Mouse (Mus musculus) ES-E14 (cell line): ENCODE data around the gene Dhdh. TPM values are rescaled to one million over a fixed set of nuclear protein-coding genes. Genes with fewer than 3 reads are reported as not detected.

Source experiments
- DNase-seq: peaks from one replicate; pipeline ENCODE4 v3.0.0-alpha.2; 2013; ENCODE audit warnings: low read depth, low spot score
- H3K27ac ChIP-seq: 2 replicates; pipeline ENCODE4 v1.5.1; 2012; ENCODE audit warnings: low read depth, mild to moderate bottlenecking, low read length, moderate library complexity, mixed read lengths; ENCODE audit not compliant: poor library complexity, insufficient read depth, severe bottlenecking
- H3K36me3 ChIP-seq: 2 replicates; pipeline ENCODE4 v1.6.1; 2012; ENCODE audit warnings: mild to moderate bottlenecking, low read length, moderate library complexity, mixed read lengths; ENCODE audit not compliant: control insufficient read depth, poor library complexity, insufficient read depth, severe bottlenecking
- H3K4me1 ChIP-seq, 2 experiments: fragments of 150-350 bp in 1 of 2; sonication (generic) in 1 of 2; 2 replicates each; pipeline ENCODE4 v1.6.1; 2012; ENCODE audit warnings: low read length in 2 of 2, mild to moderate bottlenecking in 1 of 2, mixed read lengths in 1 of 2; ENCODE audit not compliant: control insufficient read depth in 2 of 2, insufficient read depth in 2 of 2, poor library complexity in 1 of 2
- H3K4me3 ChIP-seq, 2 experiments: fragments of 150-350 bp in 1 of 2; sonication (generic) in 1 of 2; 2 replicates each; pipeline ENCODE4 v1.5.1; 2012; ENCODE audit warnings: low read length in 2 of 2, low read depth in 1 of 2, mild to moderate bottlenecking in 1 of 2, mixed read lengths in 1 of 2; ENCODE audit not compliant: insufficient read depth in 1 of 2, poor library complexity in 1 of 2, severe bottlenecking in 1 of 2
- H3K9ac ChIP-seq: 2 replicates; pipeline ENCODE4 v1.6.1; 2012; ENCODE audit warnings: low read depth, mild to moderate bottlenecking, low read length, mixed read lengths; ENCODE audit not compliant: poor library complexity, insufficient read depth, severe bottlenecking
- H3K9me3 ChIP-seq: fragments of 150-350 bp; sonication (generic); 2 replicates; pipeline ENCODE4 v1.6.1; 2012; ENCODE audit warnings: low read depth, mild to moderate bottlenecking, low read length; ENCODE audit not compliant: control insufficient read depth, insufficient read depth
- CHD2 ChIP-seq: IDR thresholded peaks from 2 replicates; pipeline ENCODE4 v1.6.1; 2014; ENCODE audit warnings: mild to moderate bottlenecking, low read depth, low read length, inconsistent platforms
- HCFC1 ChIP-seq: IDR thresholded peaks from 2 replicates; pipeline ENCODE4 v1.6.1; 2012; ENCODE audit warnings: low read length, inconsistent platforms, borderline replicate concordance; ENCODE audit not compliant: insufficient read depth
- MAFK ChIP-seq: IDR thresholded peaks from 2 replicates; pipeline ENCODE4 v1.6.1; 2014; ENCODE audit warnings: mild to moderate bottlenecking, low read depth, low read length, inconsistent platforms; ENCODE audit not compliant: insufficient read depth
- ZC3H11A ChIP-seq: IDR thresholded peaks from 2 replicates; pipeline ENCODE4 v1.6.1; 2012; ENCODE audit warnings: low read depth, mild to moderate bottlenecking, inconsistent platforms, low read length, borderline replicate concordance
- ZNF384 ChIP-seq: IDR thresholded peaks from 2 replicates; pipeline ENCODE4 v1.6.1; 2012; ENCODE audit warnings: low read depth, low read length, inconsistent platforms
- in situ Hi-C, 2 experiments: fragments of 600-800 bp; cut with MboI; formaldehyde crosslinking; loops; one replicate each; pipeline ENCODE4 v1.15.1; 2025; ENCODE audit warnings: low sequenced_read_pairs in 2 of 2, inconsistent platforms in 1 of 2; ENCODE audit not compliant: unreplicated experiment in 2 of 2
- total RNA-seq: library from RNA; depleted of rRNA; stranded (reverse); fragments of 300-350 nt; gene quantifications from 2 replicates; pipeline ENCODE4 v1.2.3, GENCODE M21; 2012

Dhdh gene
- total RNA-seq, 1 experiment, result 3.6 TPM

GRCm38 (mm10) chr7:45458748-45459563, 29.6 kb downstream of the Dhdh start:
- no peaks in the 10 kb centered on the region for H3K9me3 ChIP-seq
- H3K9ac ChIP-seq, result peak overlapping the region; percentile 79
- peaks cover 0 to 16% of the 10 kb centered on the region in 2 experiments; a peak in 1 of 4 replicates for H3K4me1 ChIP-seq
- peak overlapping the region; percentile 57 for H3K27ac ChIP-seq
- TF ChIP-seq ZNF384, result no peak
- no peak for TF ChIP-seq ZC3H11A
- TF ChIP-seq CHD2, result no peak
- TF ChIP-seq HCFC1, result no peak; the same call in 1 of the 2 replicates
- H3K4me3 ChIP-seq, result peak overlapping the region; percentile 75 to 93
- DNase-seq, result no peak
- peaks cover 47% of the 10 kb centered on the region for H3K36me3 ChIP-seq
- in situ Hi-C loops, result no loop called here

GRCm38 (mm10) chr7:45457204-45458060, 31.2 kb downstream of the Dhdh start:
- H3K27ac ChIP-seq, result no peak overlapping the region
- DNase-seq, result no peak
- peaks cover 0 to 16% of the 10 kb centered on the region in 2 experiments; a peak in 1 of 4 replicates for H3K4me1 ChIP-seq
- peak overlapping the region in 1 of 2 experiments; percentile 75; a peak in 2 of 4 replicates for H3K4me3 ChIP-seq
- H3K9ac ChIP-seq, result peak overlapping the region; percentile 79; the same call in 1 of the 2 replicates
- peaks cover 39% of the 10 kb centered on the region for H3K36me3 ChIP-seq
- TF ChIP-seq HCFC1 (0 out of 2 replicates have a peak, but pooled peaks have one; percentile 45), ZNF384 (no peak), CHD2 (peak; percentile 56; the same call in 1 of the 2 replicates), MAFK (peak; percentile 96)
- no peaks in the 10 kb centered on the region for H3K9me3 ChIP-seq
- in situ Hi-C loops, result no loop called here

- no peaks in the 10 kb centered on the region for H3K9me3 ChIP-seq
- in situ Hi-C loops, result no loop called here
- no peak overlapping the region for H3K27ac ChIP-seq
- H3K4me1 ChIP-seq, result peaks cover 0 to 17% of the 10 kb centered on the region in 2 experiments; a peak in 1 of 4 replicates
- peaks cover 38% of the 10 kb centered on the region for H3K36me3 ChIP-seq
- TF ChIP-seq ZNF384, result no peak
- TF ChIP-seq MAFK, result no peak
- TF ChIP-seq CHD2, result no peak; the same call in 1 of the 2 replicates
- no peak for TF ChIP-seq HCFC1
- no peak for TF ChIP-seq ZC3H11A
- H3K4me3 ChIP-seq, result peak overlapping the region in 1 of 2 experiments; percentile 75; a peak in 2 of 4 replicates
- no peak for DNase-seq
- H3K9ac ChIP-seq, result peak overlapping the region; percentile 14; the same call in 1 of the 2 replicates
These were observed 31.8 kb downstream of the Dhdh start for GRCm38 (mm10) chr7:45456721-45457203.

- TF ChIP-seq ZC3H11A (no peak), HCFC1 (no peak), MAFK (no peak), CHD2 (peak; percentile 45), ZNF384 (peak; percentile 94)
- peaks cover 34% of the 10 kb centered on the region for H3K36me3 ChIP-seq
- peaks cover 0 to 19% of the 10 kb centered on the region in 2 experiments; a peak in 1 of 4 replicates for H3K4me1 ChIP-seq
- DNase-seq, result no peak
- H3K9me3 ChIP-seq, result no peaks in the 10 kb centered on the region
- H3K4me3 ChIP-seq, result no peak overlapping the region
- no peak overlapping the region for H3K9ac ChIP-seq
- no peak overlapping the region for H3K27ac ChIP-seq
- in situ Hi-C loops, result no loop called here
These were observed 32.5 kb downstream of the Dhdh start for GRCm38 (mm10) chr7:45455932-45456696.
